ENCODE assay signal across 8 mouse cellular contexts in genomic region chr3:96727343-96727827, GRCm38 (mm10). TPM values are rescaled to one million over a fixed set of nuclear protein-coding genes. Genes with fewer than 3 reads are reported as not detected.
DNase-seq lines count a peak whose midpoint lies in the region; ATAC-seq and TF ChIP-seq lines count a peak whose summit lies in the region.

Gene Polr3c, minus strand, starts transcription at chr3:96727628.
Gene Rnf115, plus strand, starts transcription at chr3:96727664.

- peaks cover 10% of the 10 kb centered on the region; the same call in 1 of the 2 replicates for H3K4me1 ChIP-seq in hindbrain, postnatal 0 days (ENCODE audit: insufficient read depth, low read length)

- 0 out of 2 replicates have a peak, but pooled peaks cover 6% of the 10 kb centered on the region for H3K36me3 ChIP-seq in hindbrain, postnatal 0 days (ENCODE audit: insufficient read depth, low read length)

- H3K4me2 ChIP-seq in hindbrain, postnatal 0 days (ENCODE audit: low read depth, low read length), result peak within 1 kb of the TSS; percentile 69

- peak; percentile 71 for DNase-seq in WW6 (ENCODE audit: low read depth, low spot score)
- peak; percentile 89 to 91 for DNase-seq in cerebellum, postnatal 4 days (ENCODE audit: low spot score in 2 of 2)
- peak; percentile 99 for DNase-seq in gastrocnemius, adult 2 months
- DNase-seq in hindbrain, postnatal 0 days (ENCODE audit: low spot score), result peak; percentile 96
- peak; percentile 95 for DNase-seq in left cerebral cortex, adult 2 months (ENCODE audit: extremely low spot score in 1 of 2, low spot score in 2 of 2)
- peak; percentile 92 to 93 for DNase-seq in right cerebral cortex, adult 2 months (ENCODE audit: low spot score in 2 of 2)
- peak; percentile 97 for DNase-seq in urinary bladder, postnatal 14 days (ENCODE audit: low spot score)

- WGBS in hindbrain, postnatal 0 days, result under 1% methylated on average over 45 of the region's 52 CpGs

- H3K27ac ChIP-seq in gastrocnemius, adult 2 months, result peak within 1 kb of the TSS; percentile 97
- H3K27ac ChIP-seq in hindbrain, postnatal 0 days, result peak within 1 kb of the TSS; percentile 89
- H3K27ac ChIP-seq in left cerebral cortex, adult 2 months, result peak within 1 kb of the TSS; percentile 96

- peak; percentile 99 for ATAC-seq in hindbrain, postnatal 0 days
- ATAC-seq in megakaryocyte, adult 5-6 weeks (ENCODE audit: poor library complexity, severe bottlenecking), result peak; percentile 96

- peak within 1 kb of the TSS; percentile 78 for H3K9ac ChIP-seq in hindbrain, postnatal 0 days (replicated peaks; ENCODE audit: low read length)

- no peaks in the 10 kb centered on the region for H3K9me3 ChIP-seq in hindbrain, postnatal 0 days (ENCODE audit: low read length)

- H3K4me3 ChIP-seq in gastrocnemius, adult 2 months, result peak within 1 kb of the TSS; percentile 98
- H3K4me3 ChIP-seq in hindbrain, postnatal 0 days (ENCODE audit: low read length), result peak within 1 kb of the TSS; percentile 80
- H3K4me3 ChIP-seq in left cerebral cortex, adult 2 months, result peak within 1 kb of the TSS; percentile 96

- no peaks in the 10 kb centered on the region for H3K27me3 ChIP-seq in hindbrain, postnatal 0 days (ENCODE audit: insufficient read depth, low read length)

- intact Hi-C loops in gastrocnemius, adult 2 months (cut with DNase I), result no loop called here
- intact Hi-C loops in left cerebral cortex, adult 2 months (cut with DNase I), result loop anchor here (10.0 kb wide), 1 partner anchor 147 kb away; no protein-coding TSS in a partner anchor

- TF ChIP-seq CTCF in gastrocnemius, adult 2 months (IDR thresholded peaks at IDR 0.05), result no peak
- TF ChIP-seq CTCF in hindbrain, postnatal 0 days (IDR thresholded peaks at IDR 0.05; ENCODE audit: low read depth), result no peak
- TF ChIP-seq CTCF in left cerebral cortex, adult 2 months (IDR thresholded peaks at IDR 0.05), result no peak

RNA-seq across cellular contexts. Expression of gene Polr3c, which starts in this region (rescaled TPM):
- total RNA-seq in gastrocnemius, adult 2 months (2021), result 10 to 100 TPM; 23.2 to 24.3 TPM
- 10.9 and 11.7 TPM in 2 replicates for total RNA-seq in hindbrain, postnatal 0 days (2014; rRNA removed)
- polyA plus RNA-seq in hindbrain, postnatal 0 days (2015; fragmentation: Nextera tagmentation; extraction: Ambion mirVana), result 26.3 and 29.1 TPM in 2 replicates
- total RNA-seq in left cerebral cortex, adult 2 months (2021), result 10 to 100 TPM; 22.7 to 25.3 TPM
- 39.3 and 44.2 TPM in 2 replicates for total RNA-seq in megakaryocyte, adult 5-6 weeks (2015)
- 18.7 and 28.7 TPM in 2 replicates for total RNA-seq in megakaryocyte, adult 5-6 weeks (2017)

RNA-seq across cellular contexts. Expression of gene Rnf115, which starts in this region (rescaled TPM):
- total RNA-seq in gastrocnemius, adult 2 months (2021), result 10 to 100 TPM; 60.7 to 69.3 TPM
- total RNA-seq in hindbrain, postnatal 0 days (2014; rRNA removed), result 47.9 and 53.8 TPM in 2 replicates
- polyA plus RNA-seq in hindbrain, postnatal 0 days (2015; fragmentation: Nextera tagmentation; extraction: Ambion mirVana), result 76.6 and 81.2 TPM in 2 replicates
- total RNA-seq in left cerebral cortex, adult 2 months (2021), result 10 to 100 TPM; 58.3 to 61.9 TPM
- total RNA-seq in megakaryocyte, adult 5-6 weeks (2015), result 136 and 137 TPM in 2 replicates
- total RNA-seq in megakaryocyte, adult 5-6 weeks (2017), result 135 and 150 TPM in 2 replicates

Comparison
In these comparisons a context has a peak if more than half of its experiments do, and no peak if none do; other contexts are left out.
1. Peak in every context shown above with its lines: DNase-seq, ATAC-seq, H3K4me3 ChIP-seq and H3K27ac ChIP-seq.